Mouse (Mus musculus) brain, embryonic 18.5 days (tissue): ENCODE data around the gene Ugt1a10.
"Not testable (repeated sequence)": the region's sequence is repeated elsewhere in the genome, so short reads cannot be mapped to it uniquely, and the experiment has no call there.

Source experiments
- DNase-seq: peaks from one replicate; pipeline ENCODE4 v3.0.0-alpha.2; 2012; ENCODE audit warnings: low read depth, low spot score

The Ugt1a10 gene

GRCm38 (mm10) chr1:88055088-88055487 is at the start of gene Ugt1a10:
Gene Ugt1a10, plus strand, starts transcription at chr1:88055388.
- no peak for DNase-seq

GRCm38 (mm10) chr1:88007692-88008210 is 47.4 kb upstream of the Ugt1a10 start:
- no peak for DNase-seq

- DNase-seq, result peak; percentile 71
Observed at GRCm38 (mm10) chr1:88008211-88008697, 46.9 kb upstream of the Ugt1a10 start, which contains the start of gene Usp40. Gene Usp40, minus strand, starts transcription at chr1:88008551.

GRCm38 (mm10) chr1:88008735-88009134 is 46.5 kb upstream of the Ugt1a10 start:
- DNase-seq, result no peak

GRCm38 (mm10) chr1:88009521-88009920 is 45.7 kb upstream of the Ugt1a10 start:
- no peak for DNase-seq

- no peak for DNase-seq
Observed at GRCm38 (mm10) chr1:88013726-88014125, 41.5 kb upstream of the Ugt1a10 start.

- DNase-seq, result no peak
Observed at GRCm38 (mm10) chr1:88014194-88014593, 41.0 kb upstream of the Ugt1a10 start.

GRCm38 (mm10) chr1:88014671-88015070 is 40.5 kb upstream of the Ugt1a10 start:
- DNase-seq, result no peak

GRCm38 (mm10) chr1:88015371-88015770 is 39.8 kb upstream of the Ugt1a10 start:
- DNase-seq, result no peak

GRCm38 (mm10) chr1:88025244-88025643 is 29.9 kb upstream of the Ugt1a10 start:
- not testable (repeated sequence) for DNase-seq

GRCm38 (mm10) chr1:88043044-88043443 is 12.1 kb upstream of the Ugt1a10 start:
- DNase-seq, result not testable (repeated sequence)

- not testable (repeated sequence) for DNase-seq
Observed at GRCm38 (mm10) chr1:88044832-88045437, 10.3 kb upstream of the Ugt1a10 start.

GRCm38 (mm10) chr1:88047408-88047807 is 7.8 kb upstream of the Ugt1a10 start:
- DNase-seq, result not testable (repeated sequence)

GRCm38 (mm10) chr1:88066472-88067102 is 11.4 kb downstream of the Ugt1a10 start:
- not testable (repeated sequence) for DNase-seq

- no peak for DNase-seq
Observed at GRCm38 (mm10) chr1:88070495-88070894, 15.3 kb downstream of the Ugt1a10 start, which contains the start of gene Ugt1a9. Gene Ugt1a9, plus strand, starts transcription at chr1:88070800.

GRCm38 (mm10) chr1:88070902-88071301 is 15.7 kb downstream of the Ugt1a10 start:
- DNase-seq, result no peak

GRCm38 (mm10) chr1:88074471-88074870 is 19.3 kb downstream of the Ugt1a10 start:
- DNase-seq, result no peak

- DNase-seq, result no peak
Observed at GRCm38 (mm10) chr1:88077128-88077527, 21.9 kb downstream of the Ugt1a10 start.

GRCm38 (mm10) chr1:88081670-88082069 is 26.5 kb downstream of the Ugt1a10 start:
- DNase-seq, result no peak

GRCm38 (mm10) chr1:88086125-88086524 is 30.9 kb downstream of the Ugt1a10 start:
- no peak for DNase-seq

- no peak for DNase-seq
Observed at GRCm38 (mm10) chr1:88087513-88087912, 32.3 kb downstream of the Ugt1a10 start, which contains the start of gene Ugt1a8. Gene Ugt1a8, plus strand, starts transcription at chr1:88087813.

GRCm38 (mm10) chr1:88092341-88092740 is 37.2 kb downstream of the Ugt1a10 start:
- no peak for DNase-seq

GRCm38 (mm10) chr1:88094270-88094676 is 39.1 kb downstream of the Ugt1a10 start:
- DNase-seq, result not testable (repeated sequence)
